Mouse (Mus musculus) spleen, adult 18-20 months (tissue): Measurements from ENCODE around the gene Ralgps1.

Experiments used
- DNase-seq, 2 experiments: peaks; one replicate each; pipeline ENCODE4 v3.0.0; 2022; ENCODE audit warnings: mixed read lengths in 2 of 2

The Ralgps1 gene

DNA sequence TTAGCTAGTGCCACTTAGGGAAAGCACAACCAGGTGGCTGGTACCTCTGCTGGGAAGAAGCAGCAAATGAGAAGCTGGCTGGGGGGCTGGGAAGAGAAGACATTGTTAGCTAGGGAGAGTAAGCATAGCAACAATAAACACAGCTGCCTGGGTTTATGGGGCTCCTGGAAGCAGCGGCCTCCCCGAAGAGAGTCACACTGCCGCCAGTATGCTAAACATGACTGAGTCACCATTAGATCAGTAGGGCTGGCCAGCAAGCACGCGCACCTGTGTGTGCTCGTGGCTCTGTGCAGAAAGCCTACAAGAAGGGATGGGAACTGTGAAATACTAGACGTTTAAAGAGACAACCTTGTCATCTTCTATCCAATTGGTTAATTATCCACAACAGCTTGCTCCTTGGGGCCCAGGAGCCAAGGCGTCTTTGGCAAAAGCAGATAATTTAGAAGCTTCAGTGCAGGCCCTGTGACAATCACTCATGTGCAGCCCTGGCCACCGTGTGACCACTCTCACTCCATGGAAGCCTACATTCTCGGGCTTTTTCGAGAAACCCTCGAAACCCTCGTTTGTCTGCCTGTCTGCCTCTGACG lies 165.3 kb downstream of the Ralgps1 start:
- DNase-seq, result no peak

DNA sequence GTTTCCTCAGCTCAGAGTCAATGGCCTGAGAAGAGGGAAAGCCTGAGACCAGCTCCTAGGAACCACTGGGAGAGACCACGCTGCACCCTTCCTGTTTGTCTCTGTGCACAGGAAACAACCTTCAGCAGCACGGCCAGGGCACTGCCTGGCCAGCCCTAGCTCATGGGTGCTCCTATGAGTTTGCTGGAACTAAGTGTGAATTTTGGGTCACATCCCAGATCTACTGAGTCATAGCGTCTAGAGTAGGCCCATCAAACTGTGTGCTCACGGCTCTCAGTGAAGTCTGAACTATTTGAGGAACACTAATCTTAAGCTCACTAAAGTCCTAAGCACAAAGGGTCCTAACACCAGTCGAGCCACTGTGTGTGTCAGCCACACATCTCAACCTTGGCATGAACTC lies 166.3 kb downstream of the Ralgps1 start:
- DNase-seq, result no peak

DNA sequence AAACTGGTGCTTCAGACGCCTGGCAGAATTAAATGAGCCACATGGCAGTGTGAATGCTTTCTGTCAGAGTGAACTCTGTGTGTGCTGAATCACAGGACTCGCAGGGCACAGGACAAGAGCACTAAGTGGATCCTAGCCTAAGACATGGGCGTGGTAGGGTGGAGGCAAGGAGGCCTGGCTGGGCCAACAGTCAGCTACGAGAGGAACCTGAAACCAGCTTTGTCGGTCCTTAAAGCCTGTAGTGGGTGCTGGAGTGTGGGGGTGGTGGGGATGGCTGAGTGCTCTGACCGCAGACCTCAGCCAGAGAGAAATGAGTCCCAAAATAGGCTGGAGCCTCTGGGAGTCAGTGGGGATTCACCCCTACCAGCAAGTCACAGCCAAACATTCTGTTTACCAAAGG lies 168.0 kb downstream of the Ralgps1 start:
- no peak for DNase-seq

DNA sequence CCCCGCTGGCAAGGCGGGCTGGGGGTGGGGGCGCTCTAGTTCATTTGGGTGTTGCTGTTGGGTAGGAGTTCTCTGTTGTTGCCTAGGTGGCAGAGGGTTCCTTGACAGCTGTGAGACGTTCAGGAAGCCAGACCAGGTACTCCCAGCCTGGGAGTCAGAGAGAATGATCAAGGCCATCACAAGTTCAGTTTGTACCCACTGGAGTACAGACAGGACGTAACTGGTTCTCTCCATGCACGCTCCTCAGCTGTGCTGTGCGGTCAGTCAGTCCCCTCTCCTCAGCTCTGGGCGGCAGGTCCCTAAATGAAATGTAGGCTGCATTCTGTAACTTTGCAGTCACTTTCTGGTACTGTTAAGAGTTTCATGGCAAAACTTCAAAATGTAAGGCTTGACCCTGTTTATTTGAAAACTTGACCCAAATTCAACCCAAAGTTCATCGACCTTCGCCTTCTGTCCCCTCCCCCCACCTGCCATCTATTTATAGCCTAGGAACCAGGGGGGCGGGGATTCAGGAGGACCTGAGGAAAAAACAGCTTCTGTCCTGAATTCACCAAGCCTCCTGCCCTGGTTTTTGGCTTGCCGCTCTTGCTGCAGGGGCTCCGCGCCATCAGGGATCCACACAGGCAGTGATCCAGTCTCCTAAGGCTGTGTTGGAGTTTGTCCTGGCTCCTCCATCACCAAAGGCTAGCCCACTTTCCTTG lies 170.8 kb downstream of the Ralgps1 start:
- no peak for DNase-seq

DNA sequence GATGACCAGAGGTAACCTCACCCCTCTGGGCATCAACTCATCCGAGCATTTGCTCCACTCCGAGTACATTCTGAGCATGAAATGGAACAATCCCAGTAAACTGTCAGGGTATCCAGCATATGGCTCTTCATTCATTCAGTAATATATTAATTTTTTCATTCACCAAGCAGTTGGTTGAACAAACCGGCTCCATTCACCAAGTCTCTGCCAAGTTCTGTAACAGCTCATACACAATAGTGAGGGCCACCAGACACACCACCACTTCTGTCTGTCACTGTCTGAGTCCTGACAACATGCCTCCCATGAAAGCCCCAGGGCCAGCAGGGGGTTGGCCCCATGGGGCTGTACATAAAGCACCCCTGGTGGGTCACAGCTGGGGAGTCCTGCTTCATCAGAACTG lies 181.3 kb downstream of the Ralgps1 start:
- DNase-seq, result no peak

DNA sequence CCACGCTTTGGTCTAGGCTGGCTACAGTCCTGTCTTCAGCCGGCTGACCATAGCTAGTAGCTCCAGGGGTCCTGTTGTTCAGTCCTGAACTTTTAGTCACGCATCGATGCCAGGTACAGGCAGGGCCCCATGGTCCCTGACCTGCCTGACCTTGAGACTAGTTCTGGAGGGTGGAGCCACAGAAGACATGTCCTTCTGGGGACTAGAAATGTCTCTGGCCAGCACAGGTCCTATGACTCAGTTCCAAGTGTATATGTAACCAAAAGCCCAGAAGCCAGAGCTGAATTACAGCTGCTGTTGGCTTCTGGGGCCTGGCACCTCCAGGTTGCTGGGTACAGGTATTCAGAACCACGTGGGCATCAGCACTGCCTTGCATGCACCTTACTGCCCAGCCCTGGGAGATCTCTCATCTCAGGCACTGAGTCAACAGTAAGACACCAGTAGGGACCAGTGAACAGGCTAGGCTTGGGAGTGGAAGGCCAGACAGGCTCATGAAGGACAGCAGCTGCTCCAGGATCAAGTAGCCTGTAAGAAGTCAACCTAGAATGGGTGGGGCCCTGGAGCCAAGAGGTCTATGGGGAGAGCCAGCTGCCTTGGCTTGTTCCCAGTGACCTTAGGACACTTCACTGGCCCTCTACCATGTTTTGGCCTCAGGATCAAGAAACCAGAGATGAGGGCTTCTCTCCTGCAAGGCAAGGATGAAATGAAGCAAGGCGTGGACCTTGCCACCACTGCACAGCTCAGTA lies 182.2 kb downstream of the Ralgps1 start:
- DNase-seq, result no peak

DNA sequence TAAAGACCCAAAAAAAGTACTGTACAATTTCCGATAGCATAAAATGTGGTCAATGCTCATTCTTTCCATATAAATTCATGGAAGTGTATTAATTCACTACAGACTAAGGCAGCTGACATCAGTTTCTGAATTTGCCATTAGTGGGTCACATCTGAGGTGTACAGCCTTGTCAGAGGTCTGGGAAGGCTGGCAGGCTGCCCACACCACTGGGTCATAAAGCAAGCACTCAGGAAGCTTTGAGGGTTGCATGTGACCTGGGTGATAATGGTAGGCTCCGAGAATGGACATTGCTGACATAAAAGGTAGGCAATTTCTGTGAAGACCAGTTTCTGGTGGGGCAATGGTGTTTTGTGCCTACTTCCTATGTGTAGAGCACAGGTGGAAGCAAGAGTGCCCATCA lies 183.4 kb downstream of the Ralgps1 start:
- DNase-seq, result no peak

DNA sequence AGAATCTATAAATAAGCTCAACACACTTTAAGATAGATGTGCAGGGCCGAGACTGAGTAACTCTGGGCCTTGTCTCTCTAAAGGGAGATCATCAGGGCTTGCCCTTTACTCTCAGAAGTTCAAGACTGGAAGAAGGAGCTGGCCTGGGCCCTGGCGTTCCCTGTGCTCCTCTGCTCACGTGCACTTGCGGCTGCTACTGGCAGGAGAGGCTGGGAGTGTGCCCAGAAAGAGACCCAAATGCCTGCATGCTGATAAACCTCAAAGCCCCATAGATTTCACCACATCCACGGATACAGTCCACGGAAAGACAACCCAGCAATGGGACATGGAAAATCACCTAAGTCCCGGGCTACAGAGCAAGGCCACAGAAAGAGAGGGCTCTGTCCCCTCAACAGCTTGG lies 184.8 kb downstream of the Ralgps1 start:
- DNase-seq, result no peak

DNA sequence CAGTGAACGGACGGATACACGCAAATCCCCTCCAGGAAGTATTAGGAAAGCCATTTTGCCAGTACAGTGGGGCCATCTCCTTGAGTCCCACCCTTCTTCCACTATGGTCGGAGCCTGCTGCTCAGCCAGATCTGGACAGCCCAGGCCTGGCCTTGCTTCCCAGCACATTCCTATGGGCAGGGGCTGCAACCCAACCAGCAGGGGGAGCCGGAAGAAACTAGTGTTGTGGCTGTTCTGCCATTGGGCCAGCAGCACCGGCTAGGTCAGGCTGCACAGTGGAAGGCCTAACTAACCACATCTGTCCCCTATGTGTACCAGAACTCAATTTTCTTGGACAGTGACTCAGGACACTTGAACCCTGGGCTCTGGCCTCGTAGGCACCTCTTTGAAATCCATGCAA lies 186.0 kb downstream of the Ralgps1 start:
- DNase-seq, result peak in 1 of 2 experiments; percentile 17

DNA sequence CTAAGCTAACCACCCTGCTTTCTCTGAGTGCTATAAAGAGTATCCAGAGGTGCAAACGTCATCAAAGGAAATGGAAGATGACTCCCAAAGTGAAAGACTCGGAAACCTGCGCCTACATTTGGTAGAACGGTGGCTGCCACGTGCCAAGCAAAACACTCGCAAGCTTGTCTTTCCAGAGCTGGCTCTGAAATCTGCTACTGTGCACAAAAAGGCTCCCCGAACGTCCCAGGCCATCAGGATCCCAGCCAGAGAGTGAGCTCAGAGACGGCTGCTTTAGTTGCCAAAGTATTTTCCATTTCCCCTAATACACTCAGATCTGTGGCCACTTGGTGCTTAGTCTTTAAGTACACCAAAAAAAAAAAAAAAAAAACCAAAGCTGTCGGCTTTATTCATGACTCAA lies 186.6 kb downstream of the Ralgps1 start:
- no peak for DNase-seq

DNA sequence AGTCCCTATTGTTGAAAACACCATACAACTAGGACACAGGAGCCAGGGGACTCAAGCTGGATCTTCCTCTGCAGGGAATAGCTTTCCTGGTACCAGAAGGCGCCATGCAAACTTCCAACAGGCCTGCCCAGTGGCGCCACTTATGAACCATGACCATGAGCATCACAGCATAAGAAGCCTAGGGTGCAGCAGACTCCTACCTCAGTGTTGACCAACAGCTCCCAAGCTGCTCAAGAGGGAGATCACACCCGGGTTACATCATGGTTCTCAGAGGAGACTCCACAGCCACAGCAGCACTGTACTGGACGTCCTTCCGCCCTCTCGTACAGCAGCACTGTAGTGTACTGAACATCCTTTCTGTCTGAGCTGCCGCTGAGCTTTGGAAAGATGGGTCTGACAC lies 188.0 kb downstream of the Ralgps1 start:
- no peak for DNase-seq

DNA sequence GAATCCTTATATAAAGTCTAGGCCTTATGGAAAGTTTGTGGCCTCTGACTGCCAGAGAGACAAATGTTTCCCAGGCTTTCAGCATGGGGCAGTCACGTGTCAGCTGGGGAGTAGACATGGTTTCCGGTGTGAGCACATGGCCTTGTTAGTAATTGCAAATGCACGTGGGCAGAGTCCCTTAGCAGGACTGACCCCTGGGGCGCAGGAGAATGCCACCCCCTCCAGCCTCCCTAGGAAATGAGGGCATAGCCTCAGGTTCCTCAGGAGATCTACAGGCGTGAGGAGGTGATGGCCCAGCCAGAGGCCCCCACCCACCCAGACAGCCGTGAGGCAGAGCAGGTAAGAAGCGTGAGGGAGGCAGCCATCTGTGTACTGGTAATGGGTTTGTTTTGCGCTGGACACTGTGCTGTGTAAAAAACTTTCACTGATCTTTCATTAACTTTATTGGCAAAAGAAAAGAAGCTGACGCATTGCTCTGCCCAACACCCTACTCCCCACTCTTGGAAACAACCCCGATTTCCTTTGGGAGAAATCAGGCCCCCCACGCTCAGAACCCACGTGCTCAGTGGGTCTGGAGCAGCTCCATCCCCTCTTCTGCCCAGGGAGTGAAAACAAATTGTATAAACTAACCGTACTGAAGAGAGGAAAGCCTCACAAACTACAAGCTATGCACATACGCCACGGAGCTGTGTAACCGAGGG lies 191.2 kb downstream of the Ralgps1 start:
- no peak for DNase-seq

DNA sequence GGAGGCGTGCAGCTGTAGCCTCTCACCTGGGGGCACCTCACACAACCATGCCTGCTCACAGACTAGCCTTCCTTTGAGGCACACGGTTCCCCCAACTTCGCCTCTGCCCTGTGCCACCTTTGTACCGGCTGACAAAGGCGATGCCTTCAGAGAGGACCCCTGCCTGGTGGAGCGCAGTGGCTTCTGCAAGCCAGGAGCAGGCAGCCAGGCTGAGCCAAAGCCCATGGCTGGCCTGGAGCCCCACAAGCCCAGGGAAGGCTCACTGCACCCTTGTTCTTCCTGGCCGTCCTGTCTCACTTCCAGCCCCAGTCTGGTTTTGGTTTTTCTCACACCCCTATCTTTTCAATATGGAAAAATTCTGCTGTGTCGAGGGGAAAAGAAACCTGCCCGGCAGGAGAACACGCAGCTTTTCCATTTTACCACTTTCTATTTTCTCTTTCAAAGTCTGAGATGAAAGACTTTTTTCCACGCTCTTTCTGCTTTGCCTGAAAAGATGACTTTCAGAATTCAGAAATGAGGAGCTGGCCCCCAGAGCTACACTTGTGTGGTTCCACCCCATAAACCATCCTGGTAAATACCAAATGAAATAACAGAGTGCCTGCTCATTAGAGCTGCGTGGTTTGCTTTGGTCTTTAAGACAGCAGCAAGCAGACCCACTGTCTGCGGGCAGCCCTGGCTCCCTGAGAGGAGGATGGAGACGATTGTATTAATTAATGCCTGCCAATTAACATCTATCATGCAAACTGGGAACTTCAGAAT lies 191.9 kb downstream of the Ralgps1 start:
- no peak for DNase-seq

DNA sequence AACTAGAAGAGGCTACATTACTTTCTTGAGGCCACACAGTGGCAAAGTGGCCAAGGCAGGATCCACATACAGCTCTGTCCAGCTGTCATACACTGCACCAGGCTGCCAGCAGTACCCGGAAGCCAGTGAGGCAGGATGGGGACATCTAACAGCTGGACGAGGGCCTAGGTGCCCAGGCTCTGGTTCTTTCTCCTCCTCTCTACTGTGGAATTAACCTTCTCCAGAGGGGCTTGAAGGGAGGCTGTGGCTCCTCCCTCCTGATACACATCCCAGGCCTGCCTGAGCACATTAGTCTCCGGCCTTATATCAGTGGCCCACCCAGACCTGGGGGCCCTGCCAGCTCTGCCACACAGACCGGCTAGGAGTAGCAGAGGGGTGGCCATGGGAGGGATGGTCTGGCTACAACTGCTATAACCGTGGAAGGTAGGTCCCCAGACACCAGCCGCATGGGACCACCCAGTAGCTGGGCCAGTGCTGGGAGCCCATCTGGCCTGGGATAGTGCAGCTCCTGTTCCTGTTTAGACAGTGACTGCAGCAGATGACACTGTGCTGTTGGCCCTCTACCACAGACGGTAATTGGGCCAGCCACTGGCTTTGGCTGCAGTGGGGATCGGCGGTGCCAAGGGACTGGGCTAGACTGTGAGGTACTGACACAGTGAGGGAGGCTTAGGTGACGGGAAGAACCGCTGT lies 192.9 kb downstream of the Ralgps1 start:
- no peak for DNase-seq

DNA sequence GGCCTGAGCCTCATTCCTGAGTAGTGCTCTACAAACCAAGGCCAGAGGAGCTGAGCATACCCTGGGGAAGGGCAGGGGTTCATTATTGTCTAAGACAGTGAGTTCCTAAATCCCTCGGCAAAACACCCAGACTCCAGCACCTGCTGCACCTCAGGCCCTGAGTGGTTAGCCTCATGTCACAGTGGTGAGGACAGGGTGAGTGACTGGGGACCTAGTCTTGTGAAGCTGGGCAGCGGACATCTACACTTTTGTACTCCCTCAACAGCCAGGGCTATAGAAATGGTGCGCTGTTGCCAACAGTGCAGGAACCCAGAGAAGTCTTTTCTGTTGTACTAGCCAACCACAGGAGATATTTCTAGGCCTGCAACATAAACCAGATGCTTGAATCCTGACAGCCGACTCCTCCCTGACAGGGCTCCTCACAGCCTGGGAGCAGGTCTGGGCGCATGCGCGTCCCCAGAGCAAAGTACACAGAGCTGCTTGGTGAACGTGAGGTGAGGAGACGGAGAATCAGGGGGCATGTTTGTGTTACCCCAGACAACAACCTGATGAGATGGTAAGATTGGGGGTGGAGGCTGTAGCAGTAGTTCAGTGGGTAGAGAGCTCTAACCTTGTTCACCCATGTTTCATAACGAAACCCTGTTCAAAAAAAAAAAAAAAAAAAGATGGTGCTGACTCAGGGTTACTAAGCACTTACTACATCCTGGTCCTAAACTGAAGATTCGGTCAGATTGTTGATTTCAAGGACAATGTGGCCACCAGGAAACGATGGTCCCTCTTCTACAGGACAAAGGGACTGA lies 193.6 kb downstream of the Ralgps1 start:
- no peak for DNase-seq

DNA sequence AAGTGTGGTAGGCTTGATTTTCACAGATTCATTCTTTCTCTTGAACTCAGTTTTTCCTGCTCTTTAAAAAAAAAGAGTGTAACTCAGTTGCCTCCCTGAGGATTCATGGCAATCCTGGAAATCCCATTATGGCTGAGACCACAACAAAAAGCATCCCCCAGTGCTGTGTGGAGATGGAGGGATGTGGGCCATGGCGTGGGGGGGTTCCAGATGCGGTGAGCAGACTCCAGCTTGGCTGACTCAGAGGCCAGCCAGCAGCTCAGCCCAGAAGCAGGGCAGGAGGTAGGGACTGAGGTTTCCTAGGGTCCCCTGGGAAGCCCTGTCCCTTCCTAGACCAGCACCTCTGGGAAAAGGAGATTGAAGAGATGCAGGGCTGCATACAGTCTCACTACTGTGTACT lies 194.4 kb downstream of the Ralgps1 start:
- no peak for DNase-seq

DNA sequence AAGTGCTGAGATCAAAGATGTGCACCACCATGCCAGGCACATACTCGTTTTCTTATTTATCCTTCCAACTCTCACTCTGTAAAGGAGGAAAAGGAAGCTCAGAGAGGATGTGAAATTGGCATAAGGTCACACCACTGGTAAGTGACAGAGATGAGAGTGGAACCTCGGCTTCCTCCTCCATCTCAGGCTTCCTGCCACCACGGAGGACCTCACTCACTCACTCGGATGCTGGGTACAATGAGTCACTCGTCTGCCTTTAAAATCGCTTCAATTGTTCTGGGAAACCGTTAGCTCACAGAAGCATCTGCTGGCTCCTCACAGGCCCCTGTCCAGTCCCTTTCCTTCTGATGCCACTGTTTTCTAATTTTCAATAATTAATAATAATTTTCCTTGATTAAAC lies 194.8 kb downstream of the Ralgps1 start:
- no peak for DNase-seq

DNA sequence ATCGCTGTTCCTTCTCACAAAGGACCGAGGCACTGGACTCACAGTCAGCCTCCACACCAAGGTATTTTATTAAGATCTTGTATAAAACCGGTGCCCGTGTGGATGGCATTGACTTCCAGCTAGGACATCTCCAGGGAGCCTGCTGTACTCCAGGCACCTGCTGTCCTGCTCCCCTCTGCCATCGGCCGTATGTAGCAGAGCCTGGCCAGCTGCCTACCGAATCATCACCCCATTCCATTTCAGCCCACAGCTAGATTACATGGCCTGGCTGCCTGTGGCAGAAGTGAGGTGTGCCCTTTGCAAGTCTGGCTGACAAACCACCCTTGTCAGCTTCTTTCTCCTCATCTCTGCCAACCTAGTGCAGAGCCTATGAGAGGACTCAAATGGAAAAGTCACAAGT lies 197.6 kb downstream of the Ralgps1 start:
- no peak for DNase-seq

DNA sequence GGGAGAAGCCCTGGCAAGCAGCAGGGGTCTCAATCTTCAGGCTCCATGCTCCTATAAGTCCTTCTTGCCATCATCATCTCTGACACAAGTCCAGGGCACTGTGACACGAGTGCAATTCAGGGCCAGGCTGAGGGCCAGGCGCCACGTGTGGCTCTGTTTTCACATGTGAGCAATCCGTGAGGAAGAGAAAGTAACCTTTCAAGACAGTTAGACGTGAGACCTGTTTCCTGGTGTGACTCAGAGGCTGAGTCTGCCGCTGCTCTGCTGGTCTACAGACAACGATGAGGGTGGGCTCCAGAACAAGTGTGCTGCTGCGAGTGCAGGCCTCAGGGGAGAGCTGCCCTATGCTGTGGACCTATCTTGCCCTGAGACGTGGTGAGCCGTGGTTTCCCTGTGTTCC lies 198.2 kb downstream of the Ralgps1 start:
- DNase-seq, result no peak

DNA sequence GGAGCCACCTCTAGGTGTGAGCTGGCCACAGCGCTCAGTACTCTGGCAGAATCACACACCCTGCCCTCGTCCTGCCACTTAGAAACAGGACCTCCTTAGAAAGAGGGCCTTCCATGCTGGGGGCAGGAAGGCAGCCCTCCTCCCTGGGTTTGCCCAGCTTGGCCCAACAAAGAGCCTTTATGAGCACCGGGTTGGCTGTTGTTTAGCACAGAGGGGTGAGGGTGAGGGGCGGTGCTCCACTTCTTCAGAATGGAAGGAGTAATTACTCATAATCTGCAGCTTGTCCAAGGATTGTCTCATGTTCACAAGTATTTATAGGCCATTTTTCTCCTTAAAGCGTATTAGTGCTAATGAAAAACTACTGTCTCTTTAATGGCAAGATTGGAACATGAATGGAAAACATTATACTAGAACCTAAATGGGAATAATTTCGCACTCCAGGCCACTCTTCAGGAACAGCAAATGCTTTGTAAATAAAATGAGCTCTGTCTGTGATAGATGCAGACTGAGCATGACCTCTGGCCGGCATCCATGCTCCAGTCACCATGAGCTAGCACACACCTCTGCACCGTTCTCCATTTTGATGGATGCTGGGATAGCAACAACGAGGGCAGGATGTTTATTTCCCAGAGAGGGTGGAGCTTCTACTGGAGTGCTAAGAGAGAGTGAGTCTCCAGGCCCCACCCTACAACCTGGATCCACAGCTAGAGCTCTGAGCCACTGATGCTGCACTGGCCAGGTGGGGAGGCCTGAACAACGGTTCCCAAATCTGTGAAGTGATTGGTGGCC lies 200.3 kb downstream of the Ralgps1 start:
- DNase-seq, result no peak

DNA sequence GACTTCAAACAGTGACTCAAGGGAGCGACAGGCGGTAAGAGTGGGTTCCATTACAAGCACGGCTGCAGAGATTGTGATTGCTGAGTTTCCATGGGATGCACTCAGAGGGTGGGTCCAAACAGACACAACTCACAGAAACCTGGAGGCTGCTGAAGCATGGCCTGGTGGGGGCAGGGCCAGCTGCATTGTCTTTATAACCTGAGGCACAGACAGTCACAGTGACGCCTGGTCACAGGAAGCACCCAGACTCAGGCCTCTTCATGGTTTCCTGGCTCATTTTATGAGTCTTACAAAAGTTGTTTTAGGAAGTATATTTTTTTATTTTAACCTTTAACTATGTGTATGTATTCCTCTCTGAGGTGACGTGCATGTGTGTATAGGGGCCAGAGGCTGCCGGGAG lies 201.8 kb downstream of the Ralgps1 start:
- DNase-seq, result no peak
